Comparison of ENCODE assay signal across 23 mouse cellular contexts in genomic region chr10:95652131-95652530, GRCm38 (mm10). TPM values are rescaled to one million over a fixed set of nuclear protein-coding genes. Genes with fewer than 3 reads are reported as not detected.
DNase-seq lines count a peak whose midpoint lies in the region; ATAC-seq and TF ChIP-seq lines count a peak whose summit lies in the region.
"Had no signal": no experiment of that assay in that cellular context is flagged by ENCODE, and none has a peak within 500 bp of the region (broad histone marks: within the 10 kb centered on the region; RNA-seq: fewer than 3 reads in every experiment).

No protein-coding gene starts in this region.

- no peaks in the 10 kb centered on the region for H3K36me3 ChIP-seq in liver, adult 2 months (ENCODE audit: control insufficient read depth, insufficient read depth, low read length)
- H3K36me3 ChIP-seq in liver, embryonic 12.5 days, result no peaks in the 10 kb centered on the region
- H3K36me3 ChIP-seq: G1E had no signal

- no peak for TF ChIP-seq CTCF in liver, adult 2 months (IDR thresholded peaks at IDR 0.05; ENCODE audit: low read depth, low read length)

- H3K27ac ChIP-seq in liver, adult 2 months (replicated peaks; ENCODE audit: insufficient read depth, low read depth, low read length), result no peak overlapping the region
- H3K27ac ChIP-seq in liver, embryonic 12.5 days, result no peak overlapping the region

- no peaks in the 10 kb centered on the region for H3K27me3 ChIP-seq in liver, adult 2 months (ENCODE audit: control insufficient read depth, insufficient read depth, low read length)
- H3K27me3 ChIP-seq in liver, embryonic 12.5 days (replicated peaks), result 0 out of 2 replicates have a peak, but pooled peaks cover 4% of the 10 kb centered on the region
- H3K27me3 ChIP-seq: CH12.LX, Patski had no signal

- H3K4me3 ChIP-seq in liver, adult 2 months (ENCODE audit: insufficient read depth, low read depth, low read length), result no peak overlapping the region
- H3K4me3 ChIP-seq in liver, embryonic 12.5 days, result no peak overlapping the region

- no peak for ATAC-seq in liver, embryonic 12.5 days
- ATAC-seq: activated CD4-positive, CD25-positive, alpha-beta regulatory T cell, adult 4 months; CD4-positive, CD25-positive, alpha-beta regulatory T cell, adult 4 months; Patski had no signal

- TF ChIP-seq POLR2A in liver, adult 2 months (IDR thresholded peaks at IDR 0.05; ENCODE audit: extremely low read depth, insufficient read depth, low read length), result no peak

- no peak overlapping the region for H3K4me2 ChIP-seq in liver, embryonic 12.5 days

- peak; percentile 75 for DNase-seq in heart, adult 11 months
- no peak for DNase-seq in heart, postnatal 10 days
- peak; percentile 88 for DNase-seq in liver, adult 2 months (ENCODE audit: extremely low read depth, low read depth, low spot score)
- DNase-seq: adrenal gland, adult 2 months; adrenal gland, adult 8-10 months; adrenal gland, postnatal 10 days; adrenal gland, postnatal 14 days; adrenal gland, postnatal 25 days; adrenal gland, postnatal 36 days; B cell, adult 2 months; cerebellum, adult 11 months; cerebellum, adult 11-12 months; cerebellum, adult 18-20 months had no signal

- H3K9ac ChIP-seq in liver, adult 2 months (ENCODE audit: low read depth, low read length), result no peak overlapping the region
- no peak overlapping the region for H3K9ac ChIP-seq in liver, embryonic 12.5 days

- peaks cover 3% of the 10 kb centered on the region; the same call in 1 of the 2 replicates for H3K4me1 ChIP-seq in liver, adult 2 months (ENCODE audit: control insufficient read depth, insufficient read depth, low read length)
- H3K4me1 ChIP-seq in liver, embryonic 12.5 days, result peaks cover 3% of the 10 kb centered on the region

- intact Hi-C loops in heart, postnatal 10 days (cut with DNase I), result no loop called here

- 50% methylated on average over 5 of the region's 5 CpGs for WGBS in liver, adult 2 months
- 76% methylated on average over 5 of the region's 5 CpGs for WGBS in liver, embryonic 12.5 days (ENCODE audit: insufficient replicate concordance)

- H3K79me2 ChIP-seq in liver, adult 2 months (ENCODE audit: control insufficient read depth, insufficient read depth, low read length), result no peaks in the 10 kb centered on the region

- no peaks in the 10 kb centered on the region for H3K9me3 ChIP-seq in liver, embryonic 12.5 days (replicated peaks)
- H3K9me3 ChIP-seq: G1E had no signal

RNA-seq across cellular contexts. Expression of gene Anapc15-ps, which starts 21.1 kb away (rescaled TPM):
- total RNA-seq in heart, postnatal 10 days (2021), result not detected
- not detected in 2 replicates for total RNA-seq in liver, adult 2 months (2014; rRNA removed)
- polyA plus RNA-seq in liver, adult 2 months (2012; rRNA removed), result not detected in 2 replicates
- polyA plus RNA-seq in liver, embryonic 12.5 days (2016; fragmentation: Nextera tagmentation; extraction: Ambion mirVana), result not detected in 2 replicates
- total RNA-seq: adrenal gland, adult 18-20 months; adrenal gland, adult 2 months; adrenal gland, postnatal 10 days; adrenal gland, postnatal 14 days; adrenal gland, postnatal 25 days; adrenal gland, postnatal 36 days; adrenal gland, postnatal 4 days; ES-E14; MEL had no signal
- polyA plus RNA-seq: activated CD4-positive, CD25-positive, alpha-beta regulatory T cell, adult 4 months; adrenal gland, adult 2 months; CD4-positive, CD25-positive, alpha-beta regulatory T cell, adult 4 months; G1E had no signal

Comparison
In these comparisons a context has a peak if more than half of its experiments do, and no peak if none do; other contexts are left out.
1. DNase-seq: peak in heart, adult 11 months (single experiment) and liver, adult 2 months (single experiment); none in heart, postnatal 10 days (0 of 2).